ENCODE assay signal across 35 mouse cellular contexts in the genomic region with DNA sequence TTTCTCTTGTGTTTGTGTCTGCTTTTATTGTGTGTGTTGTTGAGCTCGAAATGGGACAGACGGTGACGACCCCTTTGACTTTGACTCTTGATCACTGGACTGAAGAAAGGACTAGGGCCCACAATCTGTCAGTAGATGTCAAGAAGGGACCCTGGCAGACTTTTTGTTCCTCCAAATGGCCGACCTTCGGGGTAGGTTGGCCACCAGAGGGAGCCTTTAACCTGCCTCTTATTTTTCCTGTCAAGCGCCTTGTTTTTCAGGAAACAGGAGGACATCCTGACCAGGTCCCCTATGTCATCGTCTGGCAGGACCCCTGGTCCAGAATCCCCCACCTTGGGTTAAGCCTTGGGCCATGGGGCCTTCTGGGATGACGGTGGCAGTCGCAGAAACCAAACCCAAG. TPM values are rescaled to one million over a fixed set of nuclear protein-coding genes. Genes with fewer than 3 reads are reported as not detected.
"Had no signal": no experiment of that assay in that cellular context is flagged by ENCODE, and none has a peak within 500 bp of the region (broad histone marks: within the 10 kb centered on the region; RNA-seq: fewer than 3 reads in every experiment).

No protein-coding gene starts in this region.

RNA-seq across cellular contexts. Expression of a gene that starts 5.9 kb away (rescaled TPM):
- total RNA-seq: gastrocnemius, adult 18-20 months; gastrocnemius, adult 8-10 months; gastrocnemius, postnatal 14 days; gastrocnemius, postnatal 36 days; heart, adult 18-20 months; heart, adult 8-10 months; heart, postnatal 10 days; heart, postnatal 25 days; heart, postnatal 4 days; layer of hippocampus, adult 2 months; layer of hippocampus, postnatal 10 days; layer of hippocampus, postnatal 25 days; left cerebral cortex, adult 2 months; left cerebral cortex, postnatal 14 days; left cerebral cortex, postnatal 36 days had no signal
- polyA plus RNA-seq: gonadal fat pad, adult 2 months; heart, embryonic 10.5 days; heart, embryonic 12.5 days; heart, embryonic 14.5 days; heart, embryonic 16.5 days; hindbrain, embryonic 10.5 days; hindbrain, embryonic 12.5 days; hindbrain, embryonic 14.5 days; hindbrain, embryonic 16.5 days; inflammation-experienced regulatory T-cells, adult 6 months; intestine, embryonic 15.5 days; intestine, postnatal 0 days; kidney, embryonic 14.5 days; kidney, embryonic 16.5 days; limb, embryonic 10.5 days; limb, embryonic 12.5 days; limb, embryonic 14.5 days; liver, embryonic 11.5 days; liver, embryonic 13.5 days; liver, embryonic 15.5 days had no signal

RNA-seq across cellular contexts. Expression of a gene that starts 13.5 kb away (rescaled TPM):
- total RNA-seq: gastrocnemius, adult 18-20 months; gastrocnemius, adult 8-10 months; gastrocnemius, postnatal 14 days; gastrocnemius, postnatal 36 days; heart, adult 18-20 months; heart, adult 8-10 months; heart, postnatal 10 days; heart, postnatal 25 days; heart, postnatal 4 days; layer of hippocampus, adult 2 months; layer of hippocampus, postnatal 10 days; layer of hippocampus, postnatal 25 days; left cerebral cortex, adult 2 months; left cerebral cortex, postnatal 14 days; left cerebral cortex, postnatal 36 days had no signal
- polyA plus RNA-seq: gonadal fat pad, adult 2 months; heart, embryonic 10.5 days; heart, embryonic 12.5 days; heart, embryonic 14.5 days; heart, embryonic 16.5 days; hindbrain, embryonic 10.5 days; hindbrain, embryonic 12.5 days; hindbrain, embryonic 14.5 days; hindbrain, embryonic 16.5 days; inflammation-experienced regulatory T-cells, adult 6 months; intestine, embryonic 15.5 days; intestine, postnatal 0 days; kidney, embryonic 14.5 days; kidney, embryonic 16.5 days; limb, embryonic 10.5 days; limb, embryonic 12.5 days; limb, embryonic 14.5 days; liver, embryonic 11.5 days; liver, embryonic 13.5 days; liver, embryonic 15.5 days had no signal
